Mouse (Mus musculus) embryonic facial prominence, embryonic 11.5 days (tissue): Measurements from ENCODE around the gene Gpr183. TPM values are rescaled to one million over a fixed set of nuclear protein-coding genes. Genes with fewer than 3 reads are reported as not detected.

ENCODE experiments used
- ATAC-seq: fragments of 200-750 bp; cut with Nextera tagmentation; replicated peaks from 2 replicates; pipeline ENCODE4 v1.8.0; 2017; ENCODE audit warnings: low read depth; ENCODE audit not compliant: insufficient number of reproducible peaks, low FRiP score, low TSS enrichment
- DNase-seq: peaks from one replicate; pipeline ENCODE4 v3.0.0-alpha.2; 2015; ENCODE audit warnings: low spot score
- H3K27ac ChIP-seq: fragments of 300-500 bp; sonication (generic); replicated peaks from 2 replicates; pipeline ENCODE4 v1.5.1; 2014; ENCODE audit warnings: mild to moderate bottlenecking, low read depth, low read length, control low read depth
- H3K27me3 ChIP-seq: fragments of 300-500 bp; sonication (generic); 2 replicates; pipeline ENCODE4 v1.6.1; 2014; ENCODE audit warnings: mild to moderate bottlenecking, low read length, moderate library complexity, mixed read lengths; ENCODE audit not compliant: control insufficient read depth, insufficient read depth
- H3K36me3 ChIP-seq: fragments of 300-500 bp; sonication (generic); replicated peaks from 2 replicates; pipeline ENCODE4 v1.6.1; 2014; ENCODE audit warnings: low read depth, mild to moderate bottlenecking, low read length, moderate library complexity, mixed read lengths; ENCODE audit not compliant: control insufficient read depth, insufficient read depth
- H3K4me1 ChIP-seq: fragments of 300-500 bp; sonication (generic); 2 replicates; pipeline ENCODE4 v1.6.1; 2014; ENCODE audit warnings: low read length, mixed read lengths; ENCODE audit not compliant: control insufficient read depth, insufficient read depth
- H3K4me2 ChIP-seq: fragments of 300-500 bp; sonication (generic); 2 replicates; pipeline ENCODE4 v1.6.1; 2014; ENCODE audit warnings: low read depth, mild to moderate bottlenecking, control low read depth, low read length, moderate library complexity
- H3K4me3 ChIP-seq: fragments of 300-500 bp; sonication (generic); 2 replicates; pipeline ENCODE4 v1.5.1; 2014; ENCODE audit warnings: low read depth, low read length, control low read depth
- H3K9ac ChIP-seq: fragments of 300-500 bp; sonication (generic); replicated peaks from 2 replicates; pipeline ENCODE4 v1.6.1; 2014; ENCODE audit warnings: mild to moderate bottlenecking, control low read depth, low read length
- H3K9me3 ChIP-seq: fragments of 300-500 bp; sonication (generic); replicated peaks from 2 replicates; pipeline ENCODE4 v1.6.1; 2016; ENCODE audit warnings: mild to moderate bottlenecking, low read length, inconsistent platforms, mixed read lengths; ENCODE audit not compliant: control insufficient read depth
- WGBS: fragments of 180-500 bp; shearing (Covaris S2); extraction: QIAGEN DNeasy Blood & Tissue Kit; methylation state at CpG from one replicate; pipeline ENCODE4 v1.1.7; 2014; 5-methylcytosine and 5-hydroxymethylcytosine counted together
- polyA plus RNA-seq: library from polyadenylated mRNA; unstranded; fragments of >200 nt; fragmentation: Nextera tagmentation; extraction: Ambion mirVana; gene quantifications from 2 replicates; pipeline ENCODE4 v1.2.1, GENCODE M21; 2014

The Gpr183 gene
- polyA plus RNA-seq, 1 experiment from 2014 or later = 4.3 TPM

GRCm38 (mm10) chr14:121963942-121964335, 1.1 kb downstream of the Gpr183 start:
- ATAC-seq = no peak
- H3K4me3 ChIP-seq = no peak overlapping the region
- WGBS = 80% methylated on average over 4 of the region's 4 CpGs
- no peak for DNase-seq
- H3K27ac ChIP-seq = no peak overlapping the region
- H3K9me3 ChIP-seq = no peaks in the 10 kb centered on the region
- H3K36me3 ChIP-seq = no peaks in the 10 kb centered on the region
- H3K27me3 ChIP-seq = no peaks in the 10 kb centered on the region
- H3K4me1 ChIP-seq = no peaks in the 10 kb centered on the region
- no peak overlapping the region for H3K4me2 ChIP-seq
- H3K9ac ChIP-seq = no peak overlapping the region

GRCm38 (mm10) chr14:121963251-121963941, 1.6 kb downstream of the Gpr183 start:
- Histone ChIP-seq H3K36me3 (no peaks in the 10 kb centered on the region), H3K4me3 (no peak overlapping the region), H3K4me1 (no peaks in the 10 kb centered on the region), H3K27ac (no peak overlapping the region), H3K27me3 (no peaks in the 10 kb centered on the region), H3K9ac (no peak overlapping the region), H3K9me3 (no peaks in the 10 kb centered on the region), H3K4me2 (no peak overlapping the region)
- 86% methylated on average over 9 of the region's 9 CpGs for WGBS
- no peak for DNase-seq
- ATAC-seq = no peak

- no peak overlapping the region for H3K27ac ChIP-seq
- WGBS = 79% methylated on average over 14 of the region's 14 CpGs
- H3K9me3 ChIP-seq = no peaks in the 10 kb centered on the region
- no peaks in the 10 kb centered on the region for H3K27me3 ChIP-seq
- H3K4me2 ChIP-seq = no peak overlapping the region
- H3K9ac ChIP-seq = no peak overlapping the region
- no peaks in the 10 kb centered on the region for H3K36me3 ChIP-seq
- H3K4me3 ChIP-seq = no peak overlapping the region
- H3K4me1 ChIP-seq = no peaks in the 10 kb centered on the region
- no peak for DNase-seq
- ATAC-seq = no peak
These were observed 2.7 kb downstream of the Gpr183 start for GRCm38 (mm10) chr14:121962128-121962890.

GRCm38 (mm10) chr14:121961496-121962127, 3.4 kb downstream of the Gpr183 start:
- no peak overlapping the region for H3K4me2 ChIP-seq

GRCm38 (mm10) chr14:121960997-121961396, 4.0 kb downstream of the Gpr183 start:
- no peaks in the 10 kb centered on the region for H3K27me3 ChIP-seq
- no peak overlapping the region for H3K4me2 ChIP-seq
- ATAC-seq = no peak
- H3K27ac ChIP-seq = no peak overlapping the region; the same call in 1 of the 2 replicates
- no peak overlapping the region for H3K9ac ChIP-seq
- no peak for DNase-seq
- H3K4me3 ChIP-seq = no peak overlapping the region
- H3K36me3 ChIP-seq = no peaks in the 10 kb centered on the region
- no peaks in the 10 kb centered on the region for H3K4me1 ChIP-seq
- no peaks in the 10 kb centered on the region for H3K9me3 ChIP-seq
- 73% methylated on average over 6 of the region's 6 CpGs for WGBS

More at GRCm38 (mm10) chr14:121961496-121962127, 3.4 kb downstream of the Gpr183 start:
- DNase-seq (no peak), ATAC-seq (no peak)
- Histone ChIP-seq H3K27me3 (no peaks in the 10 kb centered on the region), H3K9me3 (no peaks in the 10 kb centered on the region), H3K4me1 (no peaks in the 10 kb centered on the region), H3K27ac (no peak overlapping the region; the same call in 1 of the 2 replicates), H3K36me3 (no peaks in the 10 kb centered on the region), H3K4me3 (no peak overlapping the region), H3K9ac (no peak overlapping the region)
- WGBS = 89% methylated on average over 12 of the region's 12 CpGs

GRCm38 (mm10) chr14:121960531-121960930, 4.5 kb downstream of the Gpr183 start:
- no peak overlapping the region for H3K9ac ChIP-seq

GRCm38 (mm10) chr14:121960031-121960430, 5.0 kb downstream of the Gpr183 start:
- no peak overlapping the region for H3K9ac ChIP-seq
- no peaks in the 10 kb centered on the region for H3K27me3 ChIP-seq
- whole genome bisulfite sequencing = 87% methylated on average over 4 of the region's 4 CpGs
- no peak overlapping the region for H3K4me2 ChIP-seq
- no peak for DNase-seq
- H3K4me1 ChIP-seq = no peaks in the 10 kb centered on the region
- no peak overlapping the region for H3K4me3 ChIP-seq
- no peak for ATAC-seq
- H3K36me3 ChIP-seq = no peaks in the 10 kb centered on the region
- H3K9me3 ChIP-seq = no peaks in the 10 kb centered on the region
- no peak overlapping the region for H3K27ac ChIP-seq

More at GRCm38 (mm10) chr14:121960531-121960930, 4.5 kb downstream of the Gpr183 start:
- Histone ChIP-seq H3K4me2 (no peak overlapping the region), H3K9me3 (no peaks in the 10 kb centered on the region), H3K4me3 (no peak overlapping the region), H3K36me3 (no peaks in the 10 kb centered on the region), H3K4me1 (no peaks in the 10 kb centered on the region), H3K27ac (no peak overlapping the region), H3K27me3 (no peaks in the 10 kb centered on the region)
- 81% methylated on average over 2 of the region's 2 CpGs for WGBS
- DNase-seq (no peak), ATAC-seq (no peak)

- H3K27ac ChIP-seq = no peak overlapping the region
- 94% methylated on average over 3 of the region's 3 CpGs for WGBS
- H3K4me1 ChIP-seq = no peaks in the 10 kb centered on the region
- ATAC-seq = no peak
- no peak overlapping the region for H3K4me3 ChIP-seq
- no peak overlapping the region for H3K9ac ChIP-seq
- H3K9me3 ChIP-seq = no peaks in the 10 kb centered on the region
- H3K27me3 ChIP-seq = no peaks in the 10 kb centered on the region
- H3K36me3 ChIP-seq = no peaks in the 10 kb centered on the region
- no peak for DNase-seq
- no peak overlapping the region for H3K4me2 ChIP-seq
These were observed 5.4 kb downstream of the Gpr183 start for GRCm38 (mm10) chr14:121959538-121959980.
